Mouse (Mus musculus): ENCODE results near the gene Jun.
A peak's percentile ranks its signal among the peaks of the same experiment; 100 is the strongest.

Jun gene

GRCm38 (mm10) chr4:95031158-95031557, 20.9 kb downstream of the Jun start:
- DNase-seq (ENCODE audit: low read depth, low spot score) = no peak

GRCm38 (mm10) chr4:95025847-95026600, 26.0 kb downstream of the Jun start:
- peak; percentile 85 for DNase-seq (ENCODE audit: low read depth, low spot score)

- DNase-seq (ENCODE audit: low read depth, low spot score) = no peak
Observed at GRCm38 (mm10) chr4:95023350-95023953, 28.6 kb downstream of the Jun start.

- no peak for DNase-seq (ENCODE audit: low read depth, low spot score)
Observed at GRCm38 (mm10) chr4:95021649-95022637, 30.1 kb downstream of the Jun start.

- no peak for DNase-seq (ENCODE audit: low read depth, low spot score)
Observed at GRCm38 (mm10) chr4:95020201-95020600, 31.8 kb downstream of the Jun start.

- no peak for DNase-seq (ENCODE audit: low read depth, low spot score)
Observed at GRCm38 (mm10) chr4:95018221-95018620, 33.8 kb downstream of the Jun start.

GRCm38 (mm10) chr4:95012706-95013105, 39.3 kb downstream of the Jun start:
- peak; percentile 54 for DNase-seq (ENCODE audit: low read depth, low spot score)

GRCm38 (mm10) chr4:95012256-95012655, 39.8 kb downstream of the Jun start:
- DNase-seq (ENCODE audit: low read depth, low spot score) = peak; percentile 66

GRCm38 (mm10) chr4:95008175-95009057, 43.6 kb downstream of the Jun start:
- peak; percentile 86 for DNase-seq (ENCODE audit: low read depth, low spot score)

- no peak for DNase-seq (ENCODE audit: low read depth, low spot score)
Observed at GRCm38 (mm10) chr4:95007759-95008158, 44.3 kb downstream of the Jun start.

- DNase-seq (ENCODE audit: low read depth, low spot score) = no peak
Observed at GRCm38 (mm10) chr4:95005251-95005830, 46.7 kb downstream of the Jun start.

- peak; percentile 92 for DNase-seq (ENCODE audit: low read depth, low spot score)
Observed at GRCm38 (mm10) chr4:95001043-95001775, 50.8 kb downstream of the Jun start.

- DNase-seq (ENCODE audit: low read depth, low spot score) = peak; percentile 35
Observed at GRCm38 (mm10) chr4:95000147-95000546, 51.9 kb downstream of the Jun start.

- peak; percentile 66 for DNase-seq (ENCODE audit: low read depth, low spot score)
Observed at GRCm38 (mm10) chr4:94999249-94999648, 52.8 kb downstream of the Jun start.

Data from 3T3-L1 (cell line).